Mouse (Mus musculus) heart, embryonic 15.5 days (tissue): Measurements from ENCODE around the gene Pitpna. TPM values are rescaled to one million over a fixed set of nuclear protein-coding genes. Genes with fewer than 3 reads are reported as not detected.

Source experiments
- ATAC-seq: fragments of 200-750 bp; cut with Nextera tagmentation; replicated peaks from 2 replicates; pipeline ENCODE4 v1.8.0; 2017; ENCODE audit warnings: low read depth, moderate TSS enrichment; ENCODE audit not compliant: insufficient number of reproducible peaks, insufficient read depth, low FRiP score
- H3K27ac ChIP-seq: fragments of 300-500 bp; sonication (generic); 2 replicates; pipeline ENCODE4 v1.5.1; 2015; ENCODE audit warnings: mild to moderate bottlenecking, inconsistent platforms
- H3K27me3 ChIP-seq: fragments of 300-500 bp; sonication (generic); 2 replicates; pipeline ENCODE4 v1.6.1; 2015; ENCODE audit warnings: inconsistent platforms
- H3K36me3 ChIP-seq: fragments of 300-500 bp; sonication (generic); 2 replicates; pipeline ENCODE4 v1.6.1; 2015; ENCODE audit warnings: mild to moderate bottlenecking, inconsistent platforms
- H3K4me1 ChIP-seq: fragments of 300-500 bp; sonication (generic); replicated peaks from 2 replicates; pipeline ENCODE4 v1.6.1; 2015; ENCODE audit warnings: inconsistent platforms
- H3K4me2 ChIP-seq: fragments of 300-500 bp; sonication (generic); 2 replicates; pipeline ENCODE4 v1.6.1; 2015; ENCODE audit warnings: inconsistent platforms, mild to moderate bottlenecking, moderate library complexity
- H3K4me3 ChIP-seq: fragments of 300-500 bp; sonication (generic); 2 replicates; pipeline ENCODE4 v1.5.1; 2015; ENCODE audit warnings: mild to moderate bottlenecking, inconsistent platforms
- H3K9ac ChIP-seq: fragments of 300-500 bp; sonication (generic); 2 replicates; pipeline ENCODE4 v1.6.1; 2015; ENCODE audit warnings: mild to moderate bottlenecking, inconsistent platforms
- H3K9me3 ChIP-seq: fragments of 300-500 bp; sonication (generic); replicated peaks from 2 replicates; pipeline ENCODE4 v1.6.1; 2016; ENCODE audit warnings: inconsistent platforms
- WGBS: fragments of 180-500 bp; shearing (Covaris S2); methylation state at CpG from one replicate; pipeline ENCODE4 v1.1.7; 2015; ENCODE audit warnings: mixed read lengths; 5-methylcytosine and 5-hydroxymethylcytosine counted together
- microRNA-seq: library from miRNA; unstranded; fragments of <30 nt; microRNA quantifications from one replicate; pipeline ENCODE4, GENCODE M21; 2016
- polyA plus RNA-seq: library from polyadenylated mRNA; unstranded; fragments of >200 nt; fragmentation: Nextera tagmentation; extraction: Ambion mirVana; gene quantifications from 2 replicates; pipeline ENCODE4 v1.2.1, GENCODE M21; 2015

Pitpna gene
- polyA plus RNA-seq, 1 experiment from 2014 or later, result 63.4 TPM

DNA sequence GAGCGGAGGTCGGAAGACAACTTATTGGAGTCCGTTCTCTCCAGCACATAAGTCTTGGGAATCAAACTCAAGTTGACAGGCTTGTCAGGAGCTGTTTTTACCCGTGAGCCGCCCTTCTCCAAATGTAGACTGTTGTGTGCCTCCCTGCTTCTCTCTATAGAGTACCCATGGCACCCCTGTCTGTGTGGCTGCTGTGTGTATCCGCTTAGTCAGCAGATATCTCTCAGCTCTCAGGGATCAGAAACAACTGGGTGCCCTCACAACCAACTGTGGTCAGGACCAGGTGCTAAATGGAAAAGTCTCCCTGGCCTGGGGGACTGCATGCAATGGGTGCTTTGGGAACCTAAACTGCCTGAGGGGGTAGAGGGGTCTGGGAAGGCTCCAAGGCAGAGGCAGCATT lies 78.4 kb downstream of the Pitpna start:
- H3K27ac ChIP-seq, result no peak overlapping the region
- H3K36me3 ChIP-seq, result peaks cover 96% of the 10 kb centered on the region
- H3K4me2 ChIP-seq, result no peak overlapping the region
- no peaks in the 10 kb centered on the region for H3K9me3 ChIP-seq
- no peak overlapping the region for H3K4me3 ChIP-seq
- no peak for ATAC-seq
- 92% methylated on average over 6 of the region's 6 CpGs for WGBS
- H3K27me3 ChIP-seq, result no peaks in the 10 kb centered on the region
- no peak overlapping the region for H3K9ac ChIP-seq
- H3K4me1 ChIP-seq, result no peaks in the 10 kb centered on the region

DNA sequence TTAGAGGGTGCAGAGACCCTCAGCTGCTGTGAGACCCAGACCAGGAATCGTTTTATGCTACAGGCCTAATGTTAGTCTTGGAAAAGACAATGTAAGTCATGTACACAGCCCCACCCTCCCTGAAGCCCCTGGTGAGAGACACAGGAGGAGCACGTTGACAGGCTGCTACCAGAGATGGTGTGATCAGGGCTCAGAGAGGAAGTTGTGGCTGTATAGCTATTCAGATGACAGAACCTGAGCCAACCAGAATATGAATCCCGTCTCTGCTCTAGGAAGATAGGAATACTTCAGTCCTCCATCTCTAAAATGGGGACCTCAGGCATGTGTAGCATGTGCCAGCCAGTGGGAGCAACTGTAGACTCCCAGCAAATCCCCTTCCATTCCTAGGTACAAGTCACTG lies 80.7 kb downstream of the Pitpna start:
- Histone ChIP-seq H3K4me2 (no peak overlapping the region), H3K9me3 (no peaks in the 10 kb centered on the region), H3K4me1 (no peaks in the 10 kb centered on the region), H3K27me3 (no peaks in the 10 kb centered on the region), H3K27ac (no peak overlapping the region), H3K4me3 (no peak overlapping the region), H3K9ac (no peak overlapping the region), H3K36me3 (peaks cover 96% of the 10 kb centered on the region)
- ATAC-seq, result no peak
- WGBS, result 84% methylated on average over 3 of the region's 3 CpGs

DNA sequence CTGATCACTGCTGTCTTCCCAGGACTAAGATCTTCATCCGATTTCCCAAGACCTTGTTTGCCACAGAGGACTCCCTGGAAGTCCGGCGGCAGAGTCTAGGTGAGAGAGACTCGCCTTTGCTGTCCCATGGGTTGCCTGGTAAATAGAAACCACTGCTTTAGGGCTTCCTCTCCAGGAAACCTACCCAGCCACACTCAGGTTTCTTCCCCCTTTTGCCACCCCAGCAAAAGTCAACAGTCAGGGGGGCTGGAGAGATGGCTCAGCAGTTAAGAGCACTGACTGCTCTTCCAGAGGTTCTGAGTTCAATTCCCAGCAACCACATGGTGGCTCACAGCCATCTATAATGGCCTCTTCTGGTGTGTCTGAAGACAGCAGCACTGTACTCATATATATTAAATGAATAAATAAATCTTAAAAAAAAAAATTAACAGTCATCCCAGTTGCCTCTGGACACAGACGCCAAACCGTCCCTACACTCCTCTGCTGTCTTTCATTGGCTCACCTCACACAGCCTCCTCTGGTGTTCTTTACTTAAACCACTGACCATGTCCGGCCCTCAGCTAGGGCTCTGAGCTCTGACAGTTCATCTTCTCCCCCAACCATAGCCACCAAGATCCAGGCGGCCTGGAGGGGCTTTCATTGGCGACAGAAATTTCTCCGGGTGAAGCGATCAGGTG lies 81.4 kb downstream of the Pitpna start:
- Histone ChIP-seq H3K4me2 (no peak overlapping the region), H3K9me3 (no peaks in the 10 kb centered on the region), H3K4me3 (no peak overlapping the region), H3K9ac (no peak overlapping the region), H3K27me3 (no peaks in the 10 kb centered on the region), H3K4me1 (no peaks in the 10 kb centered on the region), H3K27ac (no peak overlapping the region), H3K36me3 (peaks cover 90% of the 10 kb centered on the region)
- 89% methylated on average over 11 of the region's 11 CpGs for WGBS
- ATAC-seq, result no peak

DNA sequence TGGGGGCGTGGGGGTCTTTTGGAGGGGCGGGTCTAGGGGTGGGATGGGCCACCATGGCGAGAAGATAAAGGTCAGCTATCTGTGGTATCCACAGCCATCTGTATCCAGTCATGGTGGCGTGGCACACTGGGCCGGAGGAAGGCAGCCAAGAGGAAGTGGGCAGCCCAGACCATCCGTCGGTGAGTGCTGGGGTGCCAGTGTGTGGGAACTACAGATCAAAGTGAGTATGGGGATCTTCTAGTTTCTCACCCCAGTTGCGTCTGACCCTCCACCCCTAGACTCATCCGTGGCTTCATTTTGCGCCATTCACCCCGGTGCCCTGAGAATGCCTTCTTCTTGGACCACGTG lies 81.9 kb downstream of the Pitpna start:
- ATAC-seq, result no peak; the same call in 1 of the 2 replicates
- WGBS, result 88% methylated on average over 12 of the region's 12 CpGs

DNA sequence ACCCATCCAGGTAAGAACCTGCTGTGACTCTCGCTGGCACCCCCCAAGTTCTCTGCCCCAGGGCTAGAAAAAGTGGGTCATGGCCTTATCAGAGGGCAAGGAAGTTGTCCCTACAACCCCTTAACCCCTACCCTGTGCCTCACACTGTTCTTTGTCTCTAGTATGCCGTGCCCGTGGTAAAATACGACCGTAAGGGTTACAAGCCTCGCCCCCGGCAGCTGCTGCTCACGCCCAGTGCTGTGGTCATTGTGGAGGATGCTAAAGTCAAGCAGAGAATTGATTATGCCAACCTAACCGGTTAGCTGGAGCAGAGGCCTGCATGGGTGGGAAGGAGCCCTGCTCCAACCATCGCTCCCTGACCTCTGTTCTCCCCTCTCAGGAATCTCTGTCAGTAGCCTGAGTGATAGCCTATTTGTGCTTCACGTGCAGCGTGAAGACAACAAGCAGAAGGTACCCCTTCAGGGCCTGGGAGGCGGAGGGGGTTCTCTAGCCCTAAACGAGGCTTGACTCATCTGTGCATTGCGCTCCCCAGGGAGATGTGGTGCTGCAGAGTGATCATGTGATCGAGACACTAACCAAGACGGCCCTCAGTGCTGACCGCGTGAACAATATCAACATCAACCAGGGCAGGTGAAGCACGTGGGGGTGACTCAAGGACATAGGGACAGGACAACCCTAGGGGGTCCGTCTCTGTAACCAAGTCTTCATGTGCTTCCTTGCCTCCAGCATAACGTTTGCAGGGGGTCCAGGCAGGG lies 83.7 kb downstream of the Pitpna start:
- peaks cover 70% of the 10 kb centered on the region for H3K36me3 ChIP-seq
- WGBS, result 86% methylated on average over 22 of the region's 22 CpGs
- H3K4me2 ChIP-seq, result no peak overlapping the region
- H3K4me1 ChIP-seq, result no peaks in the 10 kb centered on the region
- no peak for ATAC-seq
- H3K27ac ChIP-seq, result no peak overlapping the region
- no peaks in the 10 kb centered on the region for H3K27me3 ChIP-seq
- H3K9ac ChIP-seq, result no peak overlapping the region
- H3K4me3 ChIP-seq, result no peak overlapping the region
- no peaks in the 10 kb centered on the region for H3K9me3 ChIP-seq

More for the DNA sequence above, 81.9 kb downstream of the Pitpna start:
- Histone ChIP-seq H3K4me2 (no peak overlapping the region), H3K9me3 (no peaks in the 10 kb centered on the region), H3K36me3 (peaks cover 87% of the 10 kb centered on the region), H3K9ac (no peak overlapping the region), H3K27me3 (no peaks in the 10 kb centered on the region), H3K4me1 (no peaks in the 10 kb centered on the region), H3K4me3 (no peak overlapping the region), H3K27ac (no peak overlapping the region)

DNA sequence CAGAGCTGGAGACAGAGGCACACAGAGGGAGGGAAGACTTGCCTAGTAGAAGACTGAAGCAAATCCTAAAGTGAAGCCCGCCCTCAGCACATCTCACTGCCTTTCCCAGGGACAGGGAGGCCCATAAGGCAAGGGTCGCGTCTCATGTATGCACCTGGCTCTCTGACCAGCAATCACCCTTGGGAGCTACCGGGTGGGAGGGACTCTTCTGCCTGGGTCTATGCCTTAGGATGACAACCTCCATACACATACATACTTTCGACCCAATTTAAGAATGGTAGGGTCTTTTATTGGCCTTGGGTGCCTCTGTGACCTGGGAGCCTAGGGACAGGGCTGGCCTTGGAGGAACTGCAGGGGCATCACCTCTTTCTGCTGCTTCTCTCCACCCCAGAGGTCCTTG lies 85.5 kb downstream of the Pitpna start:
- Histone ChIP-seq H3K27me3 (no peaks in the 10 kb centered on the region), H3K4me1 (peaks cover 2% of the 10 kb centered on the region), H3K4me3 (no peak overlapping the region), H3K4me2 (no peak overlapping the region), H3K27ac (no peak overlapping the region), H3K9me3 (no peaks in the 10 kb centered on the region), H3K36me3 (peaks cover 53% of the 10 kb centered on the region), H3K9ac (no peak overlapping the region)
- no peak for ATAC-seq
- WGBS, result 84% methylated on average over 5 of the region's 5 CpGs

DNA sequence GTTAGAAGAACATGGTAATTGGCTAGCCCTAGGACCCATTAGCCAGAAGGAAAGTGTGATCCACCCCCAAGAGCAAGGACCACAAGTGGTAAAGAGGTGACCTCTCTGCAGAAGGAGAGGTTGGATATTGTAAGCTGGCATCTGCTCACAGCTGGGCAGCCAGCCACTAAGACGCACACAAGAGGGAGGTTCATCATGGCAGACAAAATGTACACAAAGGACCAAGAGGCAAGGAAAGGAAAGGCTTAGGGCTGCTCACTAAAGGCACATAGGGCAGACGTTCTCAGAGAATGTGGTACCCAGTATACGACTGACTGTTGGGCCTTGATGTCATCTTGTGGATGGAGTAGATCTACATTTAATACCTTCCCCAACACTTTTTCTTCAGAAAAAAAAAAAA lies 87.0 kb downstream of the Pitpna start:
- Histone ChIP-seq H3K4me3 (no peak overlapping the region), H3K9ac (no peak overlapping the region), H3K4me2 (no peak overlapping the region), H3K4me1 (peaks cover 4% of the 10 kb centered on the region), H3K27ac (no peak overlapping the region), H3K36me3 (peaks cover 39% of the 10 kb centered on the region), H3K9me3 (no peaks in the 10 kb centered on the region), H3K27me3 (no peaks in the 10 kb centered on the region)
- 74% methylated on average over 3 of the region's 3 CpGs for WGBS
- ATAC-seq, result no peak

DNA sequence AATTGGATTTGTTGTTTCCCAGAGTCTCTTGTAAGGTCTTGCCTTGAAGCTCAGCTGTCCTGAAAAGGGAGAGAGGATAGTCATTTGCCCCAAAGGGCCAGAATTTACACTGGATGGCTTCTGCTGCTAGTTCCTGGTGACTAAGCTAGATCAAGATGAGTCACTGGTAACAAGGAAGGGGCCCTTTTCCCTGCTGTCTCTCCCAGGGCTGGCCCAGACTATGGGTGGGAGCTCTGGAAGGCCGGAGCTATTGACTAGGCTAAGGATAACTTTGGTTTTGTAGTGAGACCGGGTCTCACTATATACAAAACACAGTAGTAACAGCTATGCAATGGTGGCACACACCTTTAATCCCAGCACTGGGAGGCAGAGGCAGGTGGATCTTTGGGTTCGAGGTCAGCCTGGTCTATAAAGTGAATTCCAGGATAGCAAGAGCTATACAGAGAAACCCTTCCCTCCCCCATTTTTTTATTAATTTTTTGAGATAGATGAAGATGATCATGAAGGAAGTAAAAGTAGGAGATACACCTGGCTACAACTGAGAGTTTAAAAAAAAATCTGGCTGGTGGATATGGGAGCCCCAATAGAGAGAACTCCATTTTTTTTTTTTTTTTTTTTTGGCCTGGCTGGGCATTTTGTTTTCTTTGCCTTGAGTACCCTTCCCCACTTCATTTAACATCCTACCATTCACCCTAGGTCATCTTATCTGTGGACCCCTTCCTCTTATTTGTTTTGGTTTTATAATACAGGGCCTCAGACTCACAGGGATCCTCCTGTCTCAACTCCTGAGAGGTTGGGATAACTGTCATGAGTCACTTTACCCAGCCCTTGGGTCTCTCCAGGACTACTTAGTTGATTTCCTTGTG lies 90.2 kb downstream of the Pitpna start:
- Histone ChIP-seq H3K4me3 (peak overlapping the region; percentile 99), H3K36me3 (peaks cover 9% of the 10 kb centered on the region), H3K4me2 (peak overlapping the region; percentile 76), H3K4me1 (peaks cover 19% of the 10 kb centered on the region), H3K27me3 (no peaks in the 10 kb centered on the region), H3K9me3 (no peaks in the 10 kb centered on the region), H3K9ac (peak overlapping the region; percentile 99), H3K27ac (peak overlapping the region; percentile 98)
- no peak for ATAC-seq
- WGBS, result 80% methylated on average over 3 of the region's 3 CpGs

Small RNA genes lying within 50 kb of the gene (microRNA-seq; reads per million reads assigned to microRNA genes)
- not detected for gene Mir3971

Other genes with a start within 250 kb of the Pitpna start
- 83.6 and 86.2 TPM in 2 replicates for gene Rpa1, start 239.8 kb upstream of the Pitpna start, polyA plus RNA-seq
- gene Smyd4, start 239.7 kb upstream of the Pitpna start, polyA plus RNA-seq, result 12.3 and 13.4 TPM in 2 replicates
- 34.7 and 54.2 TPM in 2 replicates for gene Serpinf1, start 165.4 kb upstream of the Pitpna start, polyA plus RNA-seq
- 0.35 and 4.3 TPM in 2 replicates for gene Serpinf2, start 148.5 kb upstream of the Pitpna start, polyA plus RNA-seq
- 3.1 and 4.5 TPM in 2 replicates for gene Wdr81, start 133.4 kb upstream of the Pitpna start, polyA plus RNA-seq
- 7.9 and 13.4 TPM in 2 replicates for gene Tlcd2, start 126.4 kb upstream of the Pitpna start, polyA plus RNA-seq
- 24.8 and 37.1 TPM in 2 replicates for gene Prpf8, start 101.3 kb upstream of the Pitpna start, polyA plus RNA-seq
- gene Rilp, start 78.0 kb upstream of the Pitpna start, polyA plus RNA-seq, result 7.7 and 9.2 TPM in 2 replicates
- 10.4 and 13.0 TPM in 2 replicates for gene Scarf1, start 74.6 kb upstream of the Pitpna start, polyA plus RNA-seq
- 2.6 and 5.1 TPM in 2 replicates for gene Slc43a2, start 56.4 kb upstream of the Pitpna start, polyA plus RNA-seq
- 19.6 and 28.8 TPM in 2 replicates for gene Inpp5k, start 42.9 kb downstream of the Pitpna start, polyA plus RNA-seq
- 62.1 and 79.0 TPM in 2 replicates for gene Myo1c, start 62.4 kb downstream of the Pitpna start, polyA plus RNA-seq
- 82.3 and 95.8 TPM in 2 replicates for gene Crk, start 91.2 kb downstream of the Pitpna start, polyA plus RNA-seq
- 611 and 667 TPM in 2 replicates for gene Ywhae, start 144.8 kb downstream of the Pitpna start, polyA plus RNA-seq
- 0.13 and 0.51 TPM in 2 replicates for gene Doc2b, start 208.0 kb downstream of the Pitpna start, polyA plus RNA-seq